Mouse (Mus musculus) central nervous system, embryonic 14 days (tissue): ENCODE results near the gene Tmem107. TPM values are rescaled to one million over a fixed set of nuclear protein-coding genes. Genes with fewer than 3 reads are reported as not detected.

Experiments used
- polyA plus RNA-seq: library from polyadenylated mRNA; depleted of rRNA; stranded (reverse); fragments of >200 nt; gene quantifications from 2 replicates; pipeline ENCODE4 v1.2.3, GENCODE M21; 2012; rRNA removed

Tmem107 gene
- 28.7 and 30.3 TPM in 2 replicates for polyA plus RNA-seq

GRCm38 (mm10) chr11:69070590-69071222, at the start of gene Tmem107:
Gene Tmem107 (plus strand): TSS chr11:69070806.

GRCm38 (mm10) chr11:69045531-69046394, 24.8 kb upstream of the Tmem107 start, which contains the start of gene Aurkb:
Gene Aurkb (plus strand): TSS chr11:69045647.

DNA sequence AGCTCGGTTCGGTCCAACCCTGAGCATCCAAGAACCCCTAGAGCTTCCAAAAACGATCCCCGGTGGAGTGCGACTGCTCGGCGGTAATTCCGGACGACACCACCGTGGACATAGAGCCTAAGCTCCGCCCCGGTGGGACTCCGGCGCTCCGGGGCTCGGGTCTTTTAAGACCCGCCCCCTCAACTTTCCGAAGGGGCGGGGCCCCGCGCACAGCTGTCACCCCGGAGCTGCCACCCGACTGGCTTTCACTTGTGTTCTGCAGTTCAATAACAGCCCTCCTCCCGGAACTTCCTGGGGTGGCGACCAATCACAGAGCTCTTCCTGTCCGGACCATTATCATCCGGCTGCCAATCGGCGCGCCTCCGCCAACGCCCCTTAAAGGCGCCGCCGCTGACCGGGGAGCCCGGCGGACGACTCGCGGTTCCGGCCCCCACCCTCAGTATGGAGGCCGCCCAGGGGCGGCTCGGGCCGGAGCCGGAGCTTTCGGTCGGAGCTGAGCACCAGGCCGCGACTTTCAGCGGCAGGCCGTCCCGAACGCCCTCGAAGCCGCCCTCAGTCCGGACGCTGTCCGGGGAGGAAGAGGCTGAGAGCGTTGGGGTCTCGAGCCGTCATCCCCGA, 11.1 kb upstream of the Tmem107 start, which contains the start of gene Borcs6:
Borcs6 (plus strand) TSS at position 361 of the 618 bp plus-strand sequence.

DNA sequence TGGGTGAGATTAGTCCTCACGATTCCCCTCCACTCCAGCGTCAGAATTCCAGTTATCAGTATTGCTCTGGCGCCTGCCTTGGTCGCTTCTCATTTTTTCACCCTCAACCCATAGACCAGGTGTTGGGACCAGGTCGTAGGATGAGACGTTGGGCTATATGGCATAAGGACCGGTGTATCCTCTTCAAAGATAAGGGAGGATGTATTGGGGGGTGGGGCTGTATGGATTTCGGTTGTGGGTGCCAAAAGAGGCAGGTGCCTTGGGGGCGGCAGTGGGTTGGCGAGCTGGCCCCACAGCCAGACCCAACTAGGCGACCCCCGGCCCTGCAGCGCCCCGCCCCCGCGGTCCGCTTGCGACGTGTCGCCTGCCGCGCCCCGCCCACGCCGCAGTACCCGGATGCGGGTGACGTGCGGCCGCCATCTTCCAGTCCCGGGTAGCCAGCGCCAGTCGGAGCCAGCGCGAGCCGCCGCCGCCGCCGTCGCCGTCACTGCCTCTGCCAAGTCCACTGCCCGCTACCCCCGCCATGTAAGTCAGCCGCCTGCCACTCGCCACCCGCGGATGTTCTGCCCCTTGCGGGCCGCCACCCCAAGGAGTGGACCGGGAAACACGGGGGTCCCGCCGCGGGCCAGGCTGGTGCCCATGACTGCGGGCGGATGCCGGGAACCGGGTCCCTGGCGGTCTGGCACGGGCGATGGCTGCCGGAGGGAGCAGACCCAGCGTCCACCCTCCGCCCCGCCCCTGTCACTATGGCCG, 17.7 kb downstream of the Tmem107 start, which contains the start of gene Vamp2:
Vamp2 (plus strand) TSS at position 388 of the 753 bp plus-strand sequence.

DNA sequence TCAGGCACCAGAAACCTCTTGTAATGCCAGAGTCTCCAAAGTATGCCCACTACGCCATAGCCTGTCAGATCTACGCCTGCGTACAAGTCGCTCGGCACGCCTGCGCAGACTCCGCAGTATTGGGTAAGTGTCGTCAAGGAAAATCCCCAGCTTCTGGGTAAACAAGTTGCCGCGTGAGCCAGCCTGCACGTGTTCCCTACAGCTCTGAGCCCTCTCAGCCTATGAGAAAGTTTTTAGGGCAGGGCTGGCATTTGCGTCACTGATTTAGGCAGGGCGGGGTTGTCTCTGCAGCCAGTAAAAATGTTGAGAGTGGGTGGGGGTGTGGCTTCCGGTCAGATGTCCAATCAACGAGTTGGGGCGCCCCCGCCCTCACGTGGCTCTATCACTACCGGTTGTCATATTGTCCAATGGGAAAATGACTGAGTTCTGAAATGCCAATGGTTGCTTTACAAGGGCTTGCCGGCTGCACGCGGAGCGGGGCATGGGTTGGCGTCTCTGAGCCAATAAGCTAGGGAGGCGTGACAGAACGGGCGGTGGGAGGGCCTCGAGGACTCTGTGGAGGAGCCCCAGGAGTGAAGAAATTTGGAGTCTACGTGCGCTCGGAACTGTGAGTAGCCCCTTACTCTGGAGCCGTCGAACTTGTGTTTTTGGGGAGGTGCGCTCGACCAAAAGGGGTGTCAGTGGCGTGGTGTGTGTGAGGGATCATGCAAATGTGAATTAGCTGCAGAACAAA, 24.3 kb downstream of the Tmem107 start, which contains the start of gene Per1:
Per1 (plus strand) TSS at position 521 of the 733 bp plus-strand sequence.

DNA sequence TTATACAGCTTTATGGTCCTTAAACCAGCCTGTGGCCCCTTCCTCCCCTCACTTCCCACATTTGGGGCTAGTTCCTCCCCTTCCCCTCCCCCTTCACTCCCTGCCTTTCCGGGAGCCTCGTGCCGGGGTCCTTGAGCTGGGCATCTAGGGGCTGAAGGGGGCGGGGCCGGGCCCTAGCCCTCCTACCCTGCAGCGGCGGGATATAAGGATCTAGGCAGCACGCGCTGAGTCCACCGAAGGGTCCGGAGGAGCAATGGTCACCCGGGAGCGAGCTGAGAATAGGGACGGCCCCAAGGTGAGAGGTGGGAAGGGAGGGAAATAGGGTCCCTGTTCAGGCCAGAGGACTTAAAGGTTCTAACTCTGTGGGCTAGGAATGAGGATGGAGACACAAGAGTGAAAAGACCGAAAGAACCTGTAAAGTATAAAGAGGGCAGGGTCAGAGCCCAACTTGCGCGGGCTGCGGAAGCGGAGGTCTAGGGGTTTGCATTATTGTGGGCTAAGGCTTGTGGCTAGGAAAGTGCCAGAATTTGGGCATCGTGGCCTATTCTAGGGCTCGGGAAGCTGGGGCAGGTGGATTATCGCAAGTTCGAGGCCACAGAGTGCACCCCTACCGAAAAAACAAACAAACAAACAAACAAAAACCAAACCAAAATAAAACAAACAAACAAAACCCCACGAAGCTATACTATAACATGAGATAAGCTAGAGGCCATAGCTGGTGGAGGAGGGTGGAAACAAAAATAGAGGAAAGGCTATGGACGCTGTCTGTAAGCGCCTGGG, 49.8 kb downstream of the Tmem107 start, which contains the start of gene Hes7:
Hes7 (plus strand) TSS at position 184 of the 780 bp plus-strand sequence.

DNA sequence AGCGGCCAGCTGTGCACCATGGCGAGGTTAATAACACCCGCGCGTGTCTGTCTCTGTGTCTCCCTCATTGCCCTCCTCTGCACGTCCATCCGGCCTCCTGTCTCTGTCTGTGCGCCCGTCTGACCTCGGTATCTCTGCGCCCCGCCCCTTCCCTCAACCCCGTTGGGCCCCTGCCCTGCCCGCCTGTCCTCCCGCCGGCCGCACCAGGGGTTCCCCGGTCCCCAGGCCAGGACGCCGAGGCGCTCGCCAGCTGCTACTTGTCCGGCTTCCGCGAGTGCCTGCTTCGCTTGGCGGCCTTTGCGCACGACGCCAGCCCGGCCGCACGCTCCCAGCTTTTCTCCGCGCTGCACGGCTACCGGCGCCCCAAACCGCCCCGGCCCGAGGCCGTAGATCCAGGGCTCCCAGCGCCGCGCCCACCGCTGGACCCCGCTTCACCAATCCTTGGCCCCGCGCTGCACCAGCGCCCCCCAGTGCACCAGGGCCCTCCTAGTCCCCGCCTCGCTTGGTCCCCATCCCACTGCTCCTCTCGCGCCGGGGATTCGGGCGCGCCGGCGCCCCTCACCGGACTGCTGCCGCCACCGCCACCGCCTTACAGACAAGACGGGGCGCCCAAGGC, 51.8 kb downstream of the Tmem107 start, which contains the start of gene 9130213A22Rik:
9130213A22Rik (minus strand) TSS at position 254 of the 616 bp plus-strand sequence.

Other genes with a start within 250 kb of the Tmem107 start
- 64.1 and 65.1 TPM in 2 replicates for gene Ndel1, start 198.9 kb upstream of the Tmem107 start, polyA plus RNA-seq
- gene Rnf222, start 182.3 kb upstream of the Tmem107 start, polyA plus RNA-seq: 0.05 and 0.09 TPM in 2 replicates
- gene Rpl26, start 169.2 kb upstream of the Tmem107 start, polyA plus RNA-seq: 2,655 and 2,766 TPM in 2 replicates
- 3.6 and 4.4 TPM in 2 replicates for gene Odf4, start 143.7 kb upstream of the Tmem107 start, polyA plus RNA-seq
- 25.8 and 37.0 TPM in 2 replicates for gene Arhgef15, start 113.3 kb upstream of the Tmem107 start, polyA plus RNA-seq
- 2.8 and 4.0 TPM in 2 replicates for gene Slc25a35, start 102.7 kb upstream of the Tmem107 start, polyA plus RNA-seq
- gene Rangrf, start 95.6 kb upstream of the Tmem107 start, polyA plus RNA-seq: 28.5 and 29.6 TPM in 2 replicates
- 22.2 and 22.3 TPM in 2 replicates for gene Pfas, start 62.3 kb upstream of the Tmem107 start, polyA plus RNA-seq
- 113 and 118 TPM in 2 replicates for gene Ctc1, start 54.9 kb upstream of the Tmem107 start, polyA plus RNA-seq
- 64.2 and 75.8 TPM in 2 replicates for gene Aurkb, start 25.2 kb upstream of the Tmem107 start, polyA plus RNA-seq
- gene Borcs6, start 11.1 kb upstream of the Tmem107 start, polyA plus RNA-seq: 18.7 and 19.3 TPM in 2 replicates
- gene Vamp2, start 17.7 kb downstream of the Tmem107 start, polyA plus RNA-seq: 230 and 263 TPM in 2 replicates
- gene Per1, start 24.4 kb downstream of the Tmem107 start, polyA plus RNA-seq: 11.7 and 14.5 TPM in 2 replicates
- gene Hes7, start 49.6 kb downstream of the Tmem107 start, polyA plus RNA-seq: 0.32 and 0.58 TPM in 2 replicates
- 0.36 and 0.44 TPM in 2 replicates for gene 9130213A22Rik, start 51.8 kb downstream of the Tmem107 start, polyA plus RNA-seq
- gene Aloxe3, start 55.1 kb downstream of the Tmem107 start, polyA plus RNA-seq: 2.3 and 2.7 TPM in 2 replicates
- gene Alox12b, start 86.2 kb downstream of the Tmem107 start, polyA plus RNA-seq: 0.11 and 0.23 TPM in 2 replicates
- 0.02 and 0.25 TPM in 2 replicates for gene Alox8, start 127.0 kb downstream of the Tmem107 start, polyA plus RNA-seq
- gene Gucy2e, start 166.2 kb downstream of the Tmem107 start, polyA plus RNA-seq: 0.18 and 0.24 TPM in 2 replicates